Mouse (Mus musculus): ENCODE data around the gene Aaed1. TPM values are rescaled to one million over a fixed set of nuclear protein-coding genes. Genes with fewer than 3 reads are reported as not detected.
A peak's percentile ranks its signal among the peaks of the same experiment; 100 is the strongest.

Aaed1 gene
- 2.5 and 4.4 TPM in 2 replicates for polyA plus RNA-seq (2012; rRNA removed)

GRCm38 (mm10) chr13:64312024-64312915 is at the start of gene Aaed1:
Aaed1 (minus strand) TSS chr13:64312710.
- Histone ChIP-seq H3K4me3 (ENCODE audit: low read depth, low read length) (peak within 1 kb of the TSS; percentile 83), H3K27me3 (ENCODE audit: control insufficient read depth, insufficient read depth, low read length) (no peaks in the 10 kb centered on the region), H3K27ac (ENCODE audit: insufficient read depth, low read depth, low read length) (peak within 1 kb of the TSS; percentile 87), H3K36me3 (ENCODE audit: control insufficient read depth, insufficient read depth, low read length) (peaks cover 3% of the 10 kb centered on the region), H3K4me1 (ENCODE audit: control insufficient read depth, insufficient read depth, insufficient read length, low read length) (no peaks in the 10 kb centered on the region)
- TF ChIP-seq CTCF (IDR thresholded peaks at IDR 0.05; ENCODE audit: extremely low read depth, insufficient read length, insufficient replicate concordance, low read depth, low read length) (peak; percentile 32; the same call in 1 of the 2 replicates), POLR2A (IDR thresholded peaks at IDR 0.05; ENCODE audit: low read depth, low read length) (peak; percentile 93)
- under 1% methylated on average over 74 of the region's 74 CpGs for WGBS

GRCm38 (mm10) chr13:64362139-64362538 is 49.6 kb upstream of the Aaed1 start:
- TF ChIP-seq POLR2A (IDR thresholded peaks at IDR 0.05; ENCODE audit: low read depth, low read length) (no peak), CTCF (IDR thresholded peaks at IDR 0.05; ENCODE audit: extremely low read depth, insufficient read length, insufficient replicate concordance, low read depth, low read length) (no peak)
- H3K4me1 ChIP-seq (ENCODE audit: control insufficient read depth, insufficient read depth, insufficient read length, low read length) = no peaks in the 10 kb centered on the region
- 87% methylated on average over 6 of the region's 6 CpGs for WGBS
- H3K27me3 ChIP-seq (ENCODE audit: control insufficient read depth, insufficient read depth, low read length) = no peaks in the 10 kb centered on the region
- H3K27ac ChIP-seq (ENCODE audit: insufficient read depth, low read depth, low read length) = no peak overlapping the region
- H3K4me3 ChIP-seq (ENCODE audit: low read depth, low read length) = no peak overlapping the region
- peaks cover 4% of the 10 kb centered on the region for H3K36me3 ChIP-seq (ENCODE audit: control insufficient read depth, insufficient read depth, low read length)

GRCm38 (mm10) chr13:64361020-64361419 is 48.5 kb upstream of the Aaed1 start:
- WGBS = 91% methylated on average over 3 of the region's 3 CpGs
- Histone ChIP-seq H3K4me1 (ENCODE audit: control insufficient read depth, insufficient read depth, insufficient read length, low read length) (no peaks in the 10 kb centered on the region), H3K27ac (ENCODE audit: insufficient read depth, low read depth, low read length) (no peak overlapping the region), H3K4me3 (ENCODE audit: low read depth, low read length) (no peak overlapping the region), H3K27me3 (ENCODE audit: control insufficient read depth, insufficient read depth, low read length) (no peaks in the 10 kb centered on the region), H3K36me3 (ENCODE audit: control insufficient read depth, insufficient read depth, low read length) (no peaks in the 10 kb centered on the region; the same call in none of the 2 replicates)
- TF ChIP-seq POLR2A (IDR thresholded peaks at IDR 0.05; ENCODE audit: low read depth, low read length) = no peak
- no peak for TF ChIP-seq CTCF (IDR thresholded peaks at IDR 0.05; ENCODE audit: extremely low read depth, insufficient read length, insufficient replicate concordance, low read depth, low read length)

GRCm38 (mm10) chr13:64359702-64360101 is 47.2 kb upstream of the Aaed1 start:
- WGBS = 87% methylated on average over 3 of the region's 3 CpGs
- H3K4me3 ChIP-seq (ENCODE audit: low read depth, low read length) = no peak overlapping the region
- no peaks in the 10 kb centered on the region for H3K4me1 ChIP-seq (ENCODE audit: control insufficient read depth, insufficient read depth, insufficient read length, low read length)
- no peaks in the 10 kb centered on the region; the same call in 1 of the 2 replicates for H3K36me3 ChIP-seq (ENCODE audit: control insufficient read depth, insufficient read depth, low read length)
- no peaks in the 10 kb centered on the region for H3K27me3 ChIP-seq (ENCODE audit: control insufficient read depth, insufficient read depth, low read length)
- TF ChIP-seq POLR2A (IDR thresholded peaks at IDR 0.05; ENCODE audit: low read depth, low read length) = no peak
- TF ChIP-seq CTCF (IDR thresholded peaks at IDR 0.05; ENCODE audit: extremely low read depth, insufficient read length, insufficient replicate concordance, low read depth, low read length) = no peak
- no peak overlapping the region for H3K27ac ChIP-seq (ENCODE audit: insufficient read depth, low read depth, low read length)

GRCm38 (mm10) chr13:64358476-64358875 is 46.0 kb upstream of the Aaed1 start:
- 86% methylated on average over 1 of the region's 1 CpGs for WGBS
- H3K4me1 ChIP-seq (ENCODE audit: control insufficient read depth, insufficient read depth, insufficient read length, low read length) = no peaks in the 10 kb centered on the region
- no peak for TF ChIP-seq CTCF (IDR thresholded peaks at IDR 0.05; ENCODE audit: extremely low read depth, insufficient read length, insufficient replicate concordance, low read depth, low read length)
- TF ChIP-seq POLR2A (IDR thresholded peaks at IDR 0.05; ENCODE audit: low read depth, low read length) = no peak
- no peak overlapping the region for H3K4me3 ChIP-seq (ENCODE audit: low read depth, low read length)
- H3K36me3 ChIP-seq (ENCODE audit: control insufficient read depth, insufficient read depth, low read length) = no peaks in the 10 kb centered on the region; the same call in 1 of the 2 replicates
- no peaks in the 10 kb centered on the region for H3K27me3 ChIP-seq (ENCODE audit: control insufficient read depth, insufficient read depth, low read length)
- H3K27ac ChIP-seq (ENCODE audit: insufficient read depth, low read depth, low read length) = no peak overlapping the region

GRCm38 (mm10) chr13:64357389-64357788 is 44.9 kb upstream of the Aaed1 start:
- WGBS = 78% methylated on average over 5 of the region's 5 CpGs
- Histone ChIP-seq H3K27ac (ENCODE audit: insufficient read depth, low read depth, low read length) (no peak overlapping the region), H3K4me3 (ENCODE audit: low read depth, low read length) (no peak overlapping the region), H3K4me1 (ENCODE audit: control insufficient read depth, insufficient read depth, insufficient read length, low read length) (no peaks in the 10 kb centered on the region), H3K36me3 (ENCODE audit: control insufficient read depth, insufficient read depth, low read length) (no peaks in the 10 kb centered on the region), H3K27me3 (ENCODE audit: control insufficient read depth, insufficient read depth, low read length) (no peaks in the 10 kb centered on the region)
- TF ChIP-seq CTCF (IDR thresholded peaks at IDR 0.05; ENCODE audit: extremely low read depth, insufficient read length, insufficient replicate concordance, low read depth, low read length) (no peak), POLR2A (IDR thresholded peaks at IDR 0.05; ENCODE audit: low read depth, low read length) (no peak)

GRCm38 (mm10) chr13:64349474-64349873 is 37.0 kb upstream of the Aaed1 start:
- Histone ChIP-seq H3K4me3 (ENCODE audit: low read depth, low read length) (no peak overlapping the region), H3K36me3 (ENCODE audit: control insufficient read depth, insufficient read depth, low read length) (no peaks in the 10 kb centered on the region), H3K4me1 (ENCODE audit: control insufficient read depth, insufficient read depth, insufficient read length, low read length) (peaks cover 8% of the 10 kb centered on the region; the same call in 1 of the 2 replicates), H3K27ac (ENCODE audit: insufficient read depth, low read depth, low read length) (peak overlapping the region; percentile 79), H3K27me3 (ENCODE audit: control insufficient read depth, insufficient read depth, low read length) (no peaks in the 10 kb centered on the region)
- 31% methylated on average over 2 of the region's 2 CpGs for WGBS
- TF ChIP-seq CTCF (IDR thresholded peaks at IDR 0.05; ENCODE audit: extremely low read depth, insufficient read length, insufficient replicate concordance, low read depth, low read length) (no peak), POLR2A (IDR thresholded peaks at IDR 0.05; ENCODE audit: low read depth, low read length) (no peak)

Measured in small intestine, adult 2 months (tissue).